Mouse (Mus musculus): ENCODE data around the gene Plbd1.

GRCm38 (mm10) chr6:136650664-136651063 lies 11.1 kb downstream of the Plbd1 start:
- TF ChIP-seq CTCF (IDR thresholded peaks at IDR 0.05; ENCODE audit: borderline replicate concordance, control insufficient read depth, extremely low read depth, insufficient read depth, low read length, poor library complexity) (no peak), POLR2A (IDR thresholded peaks at IDR 0.05; ENCODE audit: control insufficient read depth, extremely low read depth, insufficient read depth, low read length, poor library complexity) (no peak)
